Mouse (Mus musculus) kidney, adult 2 months (tissue): ENCODE results near the gene Txndc11.

Experiments used
- CTCF ChIP-seq: fragments of 200-500 bp; conservative IDR thresholded peaks from 2 replicates; pipeline ENCODE4 v1.5.1; 2011; ENCODE audit warnings: low read depth, mild to moderate bottlenecking, control low read depth, low read length, moderate library complexity, mixed read lengths; ENCODE audit not compliant: insufficient read depth, insufficient read length
- POLR2A ChIP-seq: fragments of 200-500 bp; IDR thresholded peaks from one replicate; pipeline ENCODE4 v1.6.1; 2011; ENCODE audit warnings: low read depth, low read length, control low read depth

DNA sequence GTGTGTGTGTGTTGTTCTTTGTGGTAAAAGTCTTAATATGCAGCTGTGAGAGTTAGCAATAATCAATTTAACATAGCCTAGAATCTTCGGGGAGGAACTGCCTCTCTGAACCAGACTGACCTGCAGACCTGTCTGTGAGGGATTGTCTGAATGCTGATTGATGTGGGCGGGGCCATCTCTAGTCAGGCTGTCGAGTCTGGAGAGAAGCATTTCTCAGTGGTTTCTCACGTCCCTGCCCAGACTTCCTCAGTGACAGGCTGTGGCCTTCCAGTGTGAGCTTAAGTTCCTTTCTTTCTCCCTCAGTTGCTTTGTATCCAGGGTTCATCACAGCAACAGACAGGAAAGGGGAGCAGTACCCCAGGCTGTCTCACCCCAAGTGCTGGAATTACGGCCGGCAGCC, 80.0 kb downstream of the Txndc11 start:
- TF ChIP-seq CTCF = no peak
- no peak for TF ChIP-seq POLR2A
